Comparison of ENCODE assay signal across 15 mouse cellular contexts in genomic region chr1:184573325-184573724, GRCm38 (mm10).
DNase-seq lines count a peak whose midpoint lies in the region; TF ChIP-seq lines count a peak whose summit lies in the region.
"Had no signal": no experiment of that assay in that cellular context is flagged by ENCODE, and none has a peak within 500 bp of the region (broad histone marks: within the 10 kb centered on the region; RNA-seq: fewer than 3 reads in every experiment).

No protein-coding gene starts in this region.

- peak; percentile 28 to 33 for DNase-seq in heart, postnatal 10 days
- DNase-seq in heart, postnatal 36 days: no peak
- DNase-seq in lung, postnatal 10 days: peak; percentile 29
- no peak for DNase-seq in lung, adult 18-20 months
- DNase-seq in brain, adult 2 months (ENCODE audit: low read depth, low spot score): peak; percentile 28
- no peak for DNase-seq in ovary, adult 18-20 months (ENCODE audit: low spot score)
- DNase-seq: adrenal gland, postnatal 10 days; cerebellum, adult 8-10 months; embryo, embryonic 11 days; gastrocnemius, adult 2 months had no signal

- no peaks in the 10 kb centered on the region for H3K27me3 ChIP-seq in myocyte (ENCODE audit: control insufficient read depth, insufficient read depth, insufficient read length)
- H3K27me3 ChIP-seq: intestine, embryonic 15.5 days had no signal

- H3K4me2 ChIP-seq in myocyte (ENCODE audit: low read depth): peak overlapping the region; percentile 10
- H3K4me2 ChIP-seq: intestine, embryonic 15.5 days; liver, embryonic 11.5 days had no signal

- no peak for TF ChIP-seq POLR2A in myocyte (IDR thresholded peaks at IDR 0.05; ENCODE audit: insufficient read length, low read depth)

- H3K36me3 ChIP-seq in myocyte (ENCODE audit: control insufficient read depth, insufficient read depth): no peaks in the 10 kb centered on the region
- H3K36me3 ChIP-seq: heart, embryonic 10.5 days; hindbrain, embryonic 10.5 days; intestine, embryonic 15.5 days had no signal

- no peaks in the 10 kb centered on the region for H3K79me2 ChIP-seq in myocyte (ENCODE audit: control insufficient read depth, insufficient read depth)

- H3ac ChIP-seq in myocyte (ENCODE audit: control insufficient read depth, insufficient read length): no peak overlapping the region

- intact Hi-C loops in heart, postnatal 10 days (cut with DNase I): no loop called here
- intact Hi-C loops in heart, postnatal 36 days (cut with DNase I): no loop called here

- no peak overlapping the region for H3K4me3 ChIP-seq in myocyte
- H3K4me3 ChIP-seq: gastrocnemius, adult 2 months; heart, embryonic 10.5 days; hindbrain, embryonic 10.5 days; intestine, embryonic 15.5 days had no signal

TF ChIP-seq in myocyte, 11 proteins besides CTCF, POLR2A, EP300 and RAD21:
- TF ChIP-seq CEBPB (IDR thresholded peaks at IDR 0.05; ENCODE audit: insufficient read depth, poor library complexity, severe bottlenecking) (no peak), TCF12 (IDR thresholded peaks at IDR 0.05; ENCODE audit: insufficient read depth, poor library complexity, severe bottlenecking) (no peak), MAX (IDR thresholded peaks at IDR 0.05; ENCODE audit: low read depth) (no peak), MYOD1 (IDR thresholded peaks at IDR 0.05; ENCODE audit: control insufficient read depth in 1 of 3, insufficient read length in 2 of 3, low read depth in 2 of 3) (no peak), TCF3 (IDR thresholded peaks at IDR 0.05; ENCODE audit: insufficient read length, low read depth) (no peak), USF1 (IDR thresholded peaks at IDR 0.05; ENCODE audit: low read depth) (no peak), SRF (IDR thresholded peaks at IDR 0.05; ENCODE audit: control insufficient read depth, insufficient read length, low read depth) (no peak), MYOG (IDR thresholded peaks at IDR 0.05; ENCODE audit: control insufficient read depth in 1 of 3, insufficient read depth in 1 of 3, insufficient read length in 2 of 3, low read depth in 2 of 3) (no peak), REST (IDR thresholded peaks at IDR 0.05; ENCODE audit: insufficient read depth, insufficient read length) (no peak), POLR2AphosphoS2 (IDR thresholded peaks at IDR 0.05; ENCODE audit: insufficient read length, low read depth) (no peak), E2F4 (IDR thresholded peaks at IDR 0.05; ENCODE audit: insufficient read depth) (no peak)
TF ChIP-seq in myocyte: peak in this region for 0.

Comparison
In these comparisons a context has a peak if more than half of its experiments do, and no peak if none do; other contexts are left out.
1. DNase-seq: peak in heart, postnatal 10 days (2 of 2), lung, postnatal 10 days (single experiment) and brain, adult 2 months (single experiment); none in heart, postnatal 36 days (0 of 2), lung, adult 18-20 months (0 of 2) and ovary, adult 18-20 months (single experiment).